Mouse (Mus musculus) kidney, adult 11 months (tissue): ENCODE measurements around the gene Mecp2.

Experiments used
- DNase-seq: peaks from one replicate; pipeline ENCODE4 v3.0.0; 2022

Gene Mecp2

GRCm38 (mm10) chrX:74006401-74006800 is 128.8 kb downstream of the Mecp2 start:
- no peak for DNase-seq

DNA sequence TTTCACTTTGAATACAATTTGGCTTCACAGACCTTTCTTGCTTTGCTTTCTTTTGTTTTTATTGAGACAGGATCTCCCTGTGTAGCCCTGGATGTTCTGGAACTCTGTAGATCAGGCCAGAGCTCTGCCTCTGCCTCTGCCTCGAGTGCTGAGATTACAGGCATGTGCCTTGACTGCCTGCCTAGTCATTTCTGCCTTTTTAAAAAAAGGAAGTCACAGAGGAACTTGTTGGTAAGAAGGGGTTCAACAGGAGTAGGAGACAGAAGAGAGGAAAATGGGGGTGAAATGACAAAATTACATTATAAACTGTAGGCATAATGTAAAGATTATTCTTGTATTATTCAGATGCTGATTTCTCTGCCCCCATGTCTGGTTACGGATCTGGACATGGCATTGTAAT is 131.5 kb downstream of the Mecp2 start:
- no peak for DNase-seq

DNA sequence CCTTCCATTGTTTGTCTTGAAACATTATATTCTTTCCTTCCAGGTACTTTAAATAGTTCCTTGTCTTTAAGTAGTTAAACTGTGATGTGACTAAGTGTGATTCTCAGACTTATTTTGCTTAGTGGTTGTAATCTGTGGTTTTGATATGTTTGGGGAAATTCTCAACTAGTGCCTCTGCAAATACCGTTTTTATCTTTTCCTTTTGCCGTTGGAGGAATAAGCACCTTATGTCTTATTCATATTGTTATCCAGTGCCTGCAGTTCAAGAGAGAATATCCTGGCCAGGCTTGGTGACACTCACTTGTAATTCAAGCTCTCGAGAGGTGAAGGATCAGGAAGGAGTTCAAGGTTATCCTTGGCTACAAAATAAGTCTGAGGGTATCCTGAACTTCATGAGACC is 134.1 kb downstream of the Mecp2 start:
- no peak for DNase-seq

DNA sequence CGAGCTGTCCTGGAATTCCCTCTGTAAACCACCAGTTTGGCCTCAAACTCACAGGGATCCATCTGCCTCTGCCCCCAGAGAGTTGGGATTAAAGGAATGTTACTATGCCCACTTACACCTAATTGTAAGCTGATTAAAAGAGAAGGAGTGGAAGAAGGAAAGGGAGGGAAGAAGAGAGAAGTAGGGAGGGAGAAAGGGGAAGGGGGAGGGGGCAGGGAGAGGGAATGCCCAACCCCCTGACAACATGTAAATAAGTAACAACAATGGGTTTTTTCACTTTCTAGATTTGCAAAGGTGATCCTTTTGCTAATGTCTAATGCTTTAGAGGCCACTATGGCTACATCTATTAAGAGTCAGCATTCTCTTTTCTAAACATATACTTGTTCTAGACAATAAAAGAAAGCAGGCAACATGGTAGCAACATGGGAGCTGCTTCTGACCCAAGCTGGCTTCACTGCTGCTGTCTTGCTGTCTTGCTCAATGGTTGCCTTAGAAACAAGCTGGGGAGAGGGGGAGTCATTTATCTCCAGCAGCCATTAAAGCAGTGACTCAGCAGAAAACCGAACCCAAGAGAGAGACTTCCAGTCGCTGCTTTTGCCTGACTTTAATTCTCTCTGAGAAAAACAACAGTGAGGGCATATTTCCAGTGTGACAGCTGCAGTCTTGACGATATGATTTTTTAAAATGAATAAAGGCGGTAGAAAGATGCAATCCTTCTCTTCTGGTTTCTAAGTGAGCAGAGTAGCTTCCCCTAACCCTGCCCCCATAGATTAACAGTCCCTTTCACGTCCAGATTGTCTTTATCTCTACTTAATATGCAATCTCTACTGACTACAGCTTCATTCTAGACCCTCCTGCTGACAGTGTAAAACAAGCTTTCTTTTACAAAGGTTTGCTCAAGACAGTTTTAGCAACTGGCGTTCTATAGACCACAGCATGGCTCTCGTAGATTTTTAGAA is 136.0 kb downstream of the Mecp2 start:
- DNase-seq, result peak; percentile 30

GRCm38 (mm10) chrX:73977783-73978182 is 157.4 kb downstream of the Mecp2 start:
- no peak for DNase-seq
